ENCODE assay signal across 18 mouse cellular contexts in genomic region chr13:34047526-34047925, GRCm38 (mm10).
"Had no signal": no experiment of that assay in that cellular context is flagged by ENCODE, and none has a peak within 500 bp of the region (broad histone marks: within the 10 kb centered on the region; RNA-seq: fewer than 3 reads in every experiment).

No protein-coding gene starts in this region.

- H3K27me3 ChIP-seq: liver, embryonic 15.5 days; lung, embryonic 15.5 days; megakaryocyte, embryonic 14.5 days; midbrain, embryonic 13.5 days; midbrain, embryonic 15.5 days; stomach, embryonic 15.5 days had no signal

- ATAC-seq: liver, postnatal 0 days; lung, postnatal 0 days had no signal

- H3K27ac ChIP-seq: liver, embryonic 15.5 days; lung, embryonic 15.5 days; macrophage; midbrain, embryonic 13.5 days; stomach, embryonic 15.5 days; stomach, postnatal 0 days had no signal

- H3K9me3 ChIP-seq: liver, embryonic 15.5 days; lung, embryonic 15.5 days; midbrain, embryonic 13.5 days; midbrain, embryonic 15.5 days; stomach, embryonic 15.5 days had no signal

- DNase-seq: liver, postnatal 0 days; lung, adult 2 months; lung, postnatal 14 days; lung, postnatal 36 days; right cerebral cortex, postnatal 14 days; thymus, adult 2 months; thymus, postnatal 25 days; thymus, postnatal 4 days had no signal

- H3K9ac ChIP-seq: liver, embryonic 15.5 days; liver, postnatal 0 days; lung, embryonic 15.5 days; midbrain, embryonic 13.5 days; midbrain, embryonic 15.5 days; stomach, embryonic 15.5 days had no signal

- H3K4me1 ChIP-seq: stomach, embryonic 15.5 days had no signal

- H3K36me3 ChIP-seq: stomach, embryonic 15.5 days had no signal

- H3K4me2 ChIP-seq: liver, embryonic 15.5 days; lung, embryonic 15.5 days; midbrain, embryonic 11.5 days; midbrain, embryonic 13.5 days; midbrain, embryonic 15.5 days; stomach, embryonic 15.5 days had no signal

- H3K4me3 ChIP-seq: liver, embryonic 15.5 days; lung, embryonic 15.5 days; megakaryocyte, embryonic 14.5 days; midbrain, embryonic 13.5 days; midbrain, embryonic 15.5 days; stomach, embryonic 15.5 days had no signal
